Mouse (Mus musculus): ENCODE results near the gene F8.
A peak's percentile ranks its signal among the peaks of the same experiment; 100 is the strongest.

The F8 gene

GRCm38 (mm10) chrX:75138182-75138581 is 244.2 kb downstream of the F8 start:
- DNase-seq (ENCODE audit: low spot score), result no peak

- DNase-seq (ENCODE audit: low spot score), result no peak
Observed at GRCm38 (mm10) chrX:75137729-75138128, 244.7 kb downstream of the F8 start.

GRCm38 (mm10) chrX:75136938-75137337 is 245.5 kb downstream of the F8 start:
- no peak for DNase-seq (ENCODE audit: low spot score)

- DNase-seq (ENCODE audit: low spot score), result peak; percentile 66
Observed at GRCm38 (mm10) chrX:75130467-75131160, 251.8 kb downstream of the F8 start, which contains the start of gene Mpp1. TSS of gene Mpp1 (minus strand) at chrX:75131016.

- no peak for DNase-seq (ENCODE audit: low spot score)
Observed at GRCm38 (mm10) chrX:75129474-75129873, 252.9 kb downstream of the F8 start.

- no peak for DNase-seq (ENCODE audit: low spot score)
Observed at GRCm38 (mm10) chrX:75128333-75128980, 254.0 kb downstream of the F8 start.

GRCm38 (mm10) chrX:75126893-75127292 is 255.5 kb downstream of the F8 start:
- DNase-seq (ENCODE audit: low spot score), result no peak

GRCm38 (mm10) chrX:75125606-75126005 is 256.8 kb downstream of the F8 start:
- DNase-seq (ENCODE audit: low spot score), result no peak

All from MN1 (cell line).